Mouse (Mus musculus): ENCODE data around the gene Cenpv. TPM values are rescaled to one million over a fixed set of nuclear protein-coding genes. Genes with fewer than 3 reads are reported as not detected.
A peak's percentile ranks its signal among the peaks of the same experiment; 100 is the strongest.

Cenpv gene
- total RNA-seq, 2 experiments from 2014 or later = 34.7 to 36.9 TPM

DNA sequence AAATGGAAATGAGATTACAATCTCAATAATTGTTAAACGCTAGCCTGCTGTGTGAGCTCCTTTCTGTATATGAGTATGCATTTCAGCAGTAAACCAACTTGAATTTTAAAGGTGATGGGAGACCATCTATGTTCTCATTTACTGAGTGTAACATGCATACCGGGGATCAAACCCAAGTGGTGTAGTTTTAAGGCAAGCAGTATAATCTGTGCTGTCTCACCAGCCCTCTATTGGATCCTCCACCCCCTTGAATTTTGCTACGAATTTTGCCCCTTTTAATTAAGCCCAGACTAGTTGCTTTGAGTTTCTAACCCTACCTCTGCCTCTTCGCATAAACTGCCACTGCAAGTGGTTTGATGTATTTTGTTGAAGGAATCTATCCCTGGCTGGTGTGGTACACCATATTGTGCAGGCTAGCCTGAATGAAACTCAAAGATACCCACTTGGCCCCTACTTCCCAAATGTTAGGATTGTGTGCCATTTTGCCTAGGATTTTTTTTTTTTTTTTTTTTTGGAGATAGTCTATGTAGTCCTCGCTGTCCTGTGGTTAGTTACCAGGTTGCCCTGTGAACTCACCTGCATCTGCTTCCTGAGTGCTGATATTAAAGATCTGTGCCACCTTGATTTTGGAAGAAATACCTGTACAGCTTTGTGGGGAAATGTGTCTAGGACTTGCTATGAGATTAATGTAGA is 15.2 kb upstream of the Cenpv start:
- no peak for DNase-seq (ENCODE audit: low spot score in 2 of 2)

DNA sequence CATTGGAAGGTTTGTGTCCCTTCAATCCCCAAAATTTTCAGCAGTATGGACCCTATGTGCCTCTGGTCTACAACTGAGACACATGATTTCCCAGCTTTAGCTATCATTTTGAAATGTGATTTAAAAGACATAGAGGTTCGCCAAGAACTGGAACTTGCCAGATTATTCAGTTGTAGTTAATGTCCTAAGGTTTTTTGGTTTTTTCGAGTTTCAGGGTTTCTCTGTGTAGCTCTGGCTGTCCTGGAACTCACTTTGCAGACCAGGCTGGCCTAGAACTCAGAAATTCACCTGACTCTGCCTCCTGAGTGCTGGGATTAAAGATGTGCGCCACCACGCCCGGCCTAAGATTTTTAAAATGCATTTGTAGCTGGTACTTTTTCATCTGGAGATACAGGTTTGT is 14.6 kb upstream of the Cenpv start:
- DNase-seq (ENCODE audit: low spot score in 2 of 2) = no peak

DNA sequence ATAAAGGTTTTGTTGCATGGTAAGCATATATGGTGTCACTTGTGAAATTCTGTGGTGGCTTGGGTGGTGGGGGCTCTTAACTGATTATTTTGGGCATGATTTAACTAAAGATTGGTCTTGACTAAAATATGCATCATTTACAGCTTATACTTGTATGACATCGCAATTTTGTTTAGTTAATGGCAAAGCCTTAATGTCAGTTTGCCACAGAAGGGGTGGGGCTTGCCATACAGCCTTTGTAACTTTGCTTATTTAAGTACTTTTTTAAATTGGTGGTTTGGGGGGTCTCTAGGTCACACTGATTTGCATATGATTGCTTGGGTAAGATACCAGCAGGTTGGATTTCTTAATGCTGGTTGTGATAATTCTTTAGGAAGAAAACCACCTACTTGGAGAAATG is 14.1 kb upstream of the Cenpv start:
- DNase-seq (ENCODE audit: low spot score in 2 of 2) = no peak

DNA sequence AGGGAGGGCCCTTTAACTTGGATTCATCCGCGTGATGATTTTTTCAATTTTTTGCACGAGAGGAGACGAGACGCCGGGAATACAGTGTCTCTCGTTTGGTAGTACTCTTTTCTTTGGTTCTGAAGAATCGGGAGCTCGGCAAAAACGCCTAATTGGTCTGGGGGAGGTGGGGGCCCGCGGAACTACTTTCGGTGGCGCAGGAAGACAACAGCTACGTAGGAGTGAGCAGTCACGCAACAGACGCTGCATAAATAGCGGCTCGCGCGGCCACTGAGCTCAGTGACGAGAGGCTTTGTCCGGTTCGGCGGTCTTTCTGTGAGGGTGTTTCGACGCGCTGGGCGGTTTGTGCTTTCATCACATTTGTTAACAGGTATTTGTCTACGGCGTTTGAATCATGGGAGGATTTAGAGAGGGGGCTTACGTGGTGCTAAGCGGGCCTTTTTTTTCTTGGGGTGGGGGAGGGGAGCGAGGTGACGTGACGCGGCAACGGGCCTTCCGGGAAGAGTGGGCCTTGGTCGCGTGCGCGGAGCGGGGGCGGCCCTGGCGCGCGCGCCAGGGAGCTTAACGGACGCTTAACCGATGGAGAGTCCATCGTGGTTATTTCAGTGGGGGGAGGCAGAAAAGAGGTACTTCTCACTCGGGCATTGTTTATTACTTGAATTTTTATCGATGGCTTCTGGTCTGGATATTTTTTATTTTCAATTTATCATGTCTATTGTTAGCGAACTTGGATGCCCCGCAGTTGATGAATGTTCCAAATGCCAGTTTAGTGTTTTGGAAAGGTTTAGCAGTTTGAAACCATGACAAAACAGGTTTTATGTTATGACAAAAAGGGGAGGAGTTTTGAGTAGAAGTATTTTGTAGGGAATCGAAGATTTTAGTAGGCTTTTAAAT is 12.4 kb upstream of the Cenpv start:
- DNase-seq (ENCODE audit: low spot score in 2 of 2) = peak; percentile 84 to 87

DNA sequence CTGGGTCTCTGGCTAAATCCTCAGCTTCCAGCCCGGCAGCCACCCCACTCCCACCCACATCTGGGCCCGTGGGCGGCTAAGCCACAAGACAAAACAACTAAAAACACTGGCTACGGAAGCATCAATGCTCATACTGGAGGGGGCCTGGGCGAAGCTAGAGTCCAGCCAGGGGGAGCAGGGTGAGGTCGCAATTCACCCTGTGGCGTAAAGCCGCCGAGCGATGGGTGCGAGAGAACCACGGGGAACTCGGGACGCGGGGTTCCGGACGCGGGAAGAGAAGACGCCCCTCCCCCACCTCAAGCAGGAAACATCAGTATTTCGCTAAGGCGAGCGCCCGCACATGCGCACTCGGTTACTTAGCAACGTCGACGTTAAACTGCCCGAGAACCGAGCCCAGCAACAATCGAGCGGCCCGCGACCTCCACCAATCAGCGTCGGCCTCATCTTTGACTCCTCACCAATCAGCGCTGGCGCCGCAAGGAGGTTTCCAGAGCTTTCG is 11.7 kb upstream of the Cenpv start, which contains the start of gene Ubb:
Gene Ubb (plus strand): TSS at position 445 of the 499 bp plus-strand sequence.
- DNase-seq (ENCODE audit: low spot score in 2 of 2) = peak; percentile 99

DNA sequence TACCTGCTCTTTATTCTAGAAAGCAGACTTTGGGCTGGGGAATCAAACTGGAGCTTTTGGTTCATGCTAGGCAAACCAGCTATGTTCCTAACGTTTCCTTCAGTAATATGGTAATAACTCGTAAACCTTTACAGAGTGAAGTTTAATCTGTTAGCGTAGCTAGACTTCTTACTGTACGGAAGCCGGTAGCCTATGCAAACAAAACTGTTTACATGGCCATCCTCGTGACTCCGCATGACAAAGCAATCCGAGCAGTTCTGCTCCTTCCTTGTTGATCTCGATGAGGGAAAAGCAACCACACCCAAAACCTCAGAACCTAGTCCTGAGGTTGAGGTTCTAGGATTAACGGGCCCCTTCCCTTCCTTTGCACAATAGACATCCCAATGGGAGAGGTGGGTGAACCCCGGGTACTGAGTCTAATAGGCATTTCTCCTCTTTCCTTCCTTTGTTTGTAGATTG is 11.2 kb upstream of the Cenpv start:
- peak; percentile 37 to 43 for DNase-seq (ENCODE audit: low spot score in 2 of 2)

DNA sequence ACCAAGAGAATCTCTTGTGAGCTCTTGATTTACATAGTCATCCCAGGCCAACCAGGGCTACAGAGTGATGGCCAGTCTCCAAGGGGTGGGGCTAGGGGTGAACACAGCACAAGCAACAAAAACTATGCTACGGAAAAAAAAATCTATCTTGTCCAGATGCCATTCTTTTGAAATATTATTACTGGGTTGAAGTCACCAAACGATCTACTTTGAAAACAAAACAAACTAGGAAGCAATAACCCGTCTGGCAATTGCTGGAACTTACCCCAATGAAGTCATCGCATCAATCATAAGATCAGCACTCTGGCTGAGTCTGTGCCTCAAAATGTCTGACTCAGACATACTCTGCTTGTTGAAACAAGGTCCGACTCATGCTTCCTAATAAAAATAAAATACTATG is 10.7 kb upstream of the Cenpv start:
- DNase-seq (ENCODE audit: low spot score in 2 of 2) = peak; percentile 36 to 40

DNA sequence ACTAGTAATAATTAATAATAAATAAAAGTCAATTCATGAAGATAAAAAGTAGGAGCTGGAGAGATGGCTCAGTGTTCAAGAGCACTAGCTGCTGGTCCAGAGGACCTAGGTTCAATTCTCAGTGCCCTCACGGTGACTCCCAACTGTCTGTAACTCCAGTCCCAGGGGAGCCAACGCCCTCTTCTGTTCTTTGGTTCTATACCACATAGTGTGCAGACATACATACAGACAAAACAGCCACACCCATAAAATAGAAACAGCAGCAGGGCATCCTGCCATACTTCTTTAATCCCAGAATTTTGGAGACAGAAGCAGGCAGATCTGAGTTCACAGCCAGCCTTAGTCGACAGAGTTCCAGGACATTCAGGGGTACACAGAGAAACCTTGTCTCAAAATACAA is 4.9 kb upstream of the Cenpv start:
- DNase-seq (ENCODE audit: low spot score in 2 of 2) = no peak

DNA sequence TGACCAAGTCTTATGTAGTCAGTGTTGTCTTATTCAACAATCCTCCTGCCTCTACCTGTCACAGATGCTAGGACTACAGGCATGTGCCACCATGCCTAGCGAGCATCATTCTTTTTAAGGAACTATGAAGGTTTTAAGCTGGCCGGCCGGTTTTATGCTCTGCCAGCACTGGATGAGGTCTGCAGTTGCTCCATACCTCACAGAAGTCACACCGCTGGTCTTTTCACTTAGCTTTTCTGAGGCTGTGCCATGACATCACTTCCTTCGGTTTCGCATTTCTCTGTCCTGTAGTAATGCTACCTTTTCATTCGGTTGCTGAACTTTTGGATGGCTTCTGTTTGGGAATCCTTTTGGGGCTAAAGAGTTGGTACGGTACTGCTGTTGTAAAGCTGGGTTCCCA is 2.5 kb upstream of the Cenpv start:
- DNase-seq (ENCODE audit: low spot score in 2 of 2) = no peak

DNA sequence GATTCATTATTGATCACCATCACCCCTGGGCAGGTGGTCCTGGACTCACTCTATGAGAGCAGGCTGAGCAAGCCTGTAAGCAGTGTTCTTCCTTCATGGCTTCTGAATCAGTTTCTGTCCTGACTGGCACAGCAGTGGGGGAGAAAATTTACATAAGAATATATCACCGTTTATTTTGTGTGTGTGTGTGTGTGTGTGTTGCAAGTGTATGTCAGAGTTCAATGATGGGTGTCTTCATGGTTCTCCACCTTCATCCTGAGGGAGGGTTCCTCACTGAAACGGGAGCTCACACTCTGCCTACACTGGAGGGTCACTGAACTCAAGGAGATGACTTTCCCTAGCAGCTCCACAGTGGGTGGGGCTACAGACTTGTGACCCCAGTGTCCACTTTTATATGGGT is 1.9 kb upstream of the Cenpv start:
- no peak for DNase-seq (ENCODE audit: low spot score in 2 of 2)

DNA sequence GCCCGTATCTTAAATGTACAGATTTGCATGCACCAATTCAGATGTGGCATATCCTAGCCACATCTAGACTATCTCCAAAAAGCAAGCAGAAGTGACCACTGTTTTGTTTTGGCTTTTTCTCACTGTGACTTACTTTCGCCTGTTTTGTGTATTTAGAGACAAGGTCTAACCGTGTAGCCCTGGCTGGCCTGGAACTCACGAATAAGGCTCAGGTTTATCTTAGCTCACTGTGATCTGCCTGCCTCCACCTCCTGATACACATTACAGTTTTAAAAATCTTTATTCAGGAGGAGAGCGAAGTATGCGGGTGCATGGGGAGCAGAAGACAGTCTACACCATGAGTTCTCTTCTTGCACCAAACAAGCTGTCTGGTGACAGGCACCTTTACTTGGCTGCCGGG is 1.1 kb upstream of the Cenpv start:
- no peak for DNase-seq (ENCODE audit: low spot score in 2 of 2)

DNA sequence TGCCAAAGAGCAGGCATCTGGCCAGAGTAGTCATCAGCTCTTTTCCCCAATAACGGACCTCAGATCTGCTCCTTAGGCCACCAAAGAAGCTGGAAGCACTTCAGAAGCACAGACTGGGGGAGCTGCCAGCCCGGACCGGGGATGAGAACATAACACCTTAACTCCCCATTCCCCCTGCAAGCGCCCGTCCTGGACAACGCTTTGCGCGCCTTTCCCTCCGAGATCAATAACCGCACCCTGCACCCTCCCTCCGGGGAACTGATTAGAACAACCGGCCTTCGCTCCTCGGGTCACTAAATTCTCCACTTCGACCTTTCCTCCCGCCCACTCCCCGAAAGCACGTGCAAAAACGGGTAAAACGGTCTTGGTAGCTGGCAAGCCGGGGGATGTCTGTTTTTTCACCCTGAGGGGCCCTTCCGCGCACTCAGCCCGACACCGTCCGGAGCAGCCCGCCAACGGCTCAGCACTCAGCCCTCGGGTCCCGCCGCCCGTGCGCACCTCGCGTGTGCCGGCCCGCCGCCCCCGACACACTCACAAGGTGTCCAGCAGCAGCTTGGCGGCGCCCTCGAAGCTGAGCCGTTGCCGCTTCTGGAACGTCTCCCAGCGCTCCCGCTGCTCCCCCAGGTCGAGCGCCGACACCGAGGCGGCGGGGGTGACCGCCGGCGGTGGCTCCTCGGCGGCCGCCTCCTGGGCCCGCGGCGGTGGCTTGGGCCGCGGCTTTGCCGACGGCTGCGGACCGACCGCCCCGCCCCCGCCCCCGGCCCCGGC is 556 bp downstream of the Cenpv start:
- peak; percentile 44 to 59 for DNase-seq (ENCODE audit: low spot score in 2 of 2)

DNA sequence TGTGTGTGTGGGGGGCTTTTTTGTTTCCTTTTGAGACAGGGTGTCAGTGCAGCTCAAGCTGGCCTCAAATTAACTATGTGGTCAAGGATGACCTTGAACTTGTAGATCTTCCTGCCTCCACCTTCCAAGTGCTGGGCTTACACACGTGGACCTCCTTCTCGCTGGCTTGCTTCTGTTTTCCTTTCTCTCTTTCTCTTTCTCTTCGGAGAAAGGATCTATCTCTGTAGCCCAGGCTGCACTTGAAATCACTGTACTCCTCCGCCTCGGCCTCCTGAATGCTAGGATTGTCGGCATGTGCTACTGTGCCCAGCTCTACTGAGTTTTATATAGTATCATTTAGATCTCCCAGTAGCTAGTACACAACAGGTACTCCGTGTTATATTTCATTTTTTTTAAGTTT is 1.5 kb downstream of the Cenpv start:
- peak in 1 of 2 experiments; percentile 13 for DNase-seq (ENCODE audit: low spot score in 2 of 2)

DNA sequence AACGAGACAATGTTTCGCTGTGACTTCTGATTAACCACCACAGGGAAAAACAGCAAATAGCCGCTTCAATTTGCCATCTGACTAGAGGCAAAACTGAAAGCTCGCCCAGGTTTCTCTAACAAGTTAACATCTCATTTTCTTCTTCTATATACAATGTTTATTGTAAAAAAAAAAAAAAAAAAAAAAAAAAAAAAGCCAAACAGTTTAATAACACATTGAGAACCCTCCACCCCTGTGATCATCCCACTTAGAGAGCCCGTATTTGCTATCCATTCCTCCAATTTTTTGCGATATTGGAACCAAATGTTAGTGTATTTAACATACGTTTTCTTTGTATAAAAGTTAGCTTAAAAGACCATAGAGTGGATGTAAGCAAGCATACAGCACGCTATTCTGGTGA is 2.0 kb downstream of the Cenpv start:
- DNase-seq (ENCODE audit: low spot score in 2 of 2) = no peak

DNA sequence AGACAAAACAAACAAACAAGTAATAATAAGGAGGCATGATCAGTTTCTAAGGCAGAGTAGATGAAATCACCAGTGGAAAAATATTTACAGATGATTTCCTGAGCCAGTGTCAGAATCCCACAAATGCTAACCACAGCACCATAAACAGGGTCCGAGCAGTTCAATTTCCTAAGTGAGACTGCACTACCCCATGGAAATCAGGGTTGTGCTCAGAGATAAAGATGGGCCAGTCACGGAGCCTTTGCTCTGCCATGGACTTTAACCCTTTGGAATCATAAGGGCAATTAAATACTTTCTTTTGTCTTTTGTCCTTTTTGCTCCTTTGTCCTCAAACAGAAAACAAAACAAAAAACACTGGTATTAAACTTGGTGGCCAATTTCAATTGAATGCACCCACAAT is 16.8 kb downstream of the Cenpv start:
- DNase-seq (ENCODE audit: low spot score in 2 of 2) = no peak

DNA sequence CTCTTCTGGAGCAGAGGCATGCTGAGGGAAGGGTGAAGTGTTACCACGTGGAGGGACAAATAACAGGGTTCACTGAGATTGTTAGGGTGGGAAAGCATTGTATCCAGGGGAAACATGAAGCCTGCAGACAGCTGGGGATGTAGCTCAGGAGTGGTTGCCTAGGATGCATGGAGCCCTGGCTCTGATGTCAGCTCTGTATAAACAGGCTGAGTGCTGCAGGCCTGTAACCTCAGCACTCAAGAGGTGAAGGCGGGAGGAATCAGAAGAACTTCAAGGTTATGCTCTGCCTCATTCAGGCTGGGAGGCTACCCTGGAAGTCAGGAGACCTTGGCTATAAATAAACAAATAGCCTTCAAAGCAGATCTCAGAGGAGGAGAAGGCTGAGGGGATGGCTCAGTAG is 20.1 kb downstream of the Cenpv start:
- no peak for DNase-seq (ENCODE audit: low spot score in 2 of 2)

DNA sequence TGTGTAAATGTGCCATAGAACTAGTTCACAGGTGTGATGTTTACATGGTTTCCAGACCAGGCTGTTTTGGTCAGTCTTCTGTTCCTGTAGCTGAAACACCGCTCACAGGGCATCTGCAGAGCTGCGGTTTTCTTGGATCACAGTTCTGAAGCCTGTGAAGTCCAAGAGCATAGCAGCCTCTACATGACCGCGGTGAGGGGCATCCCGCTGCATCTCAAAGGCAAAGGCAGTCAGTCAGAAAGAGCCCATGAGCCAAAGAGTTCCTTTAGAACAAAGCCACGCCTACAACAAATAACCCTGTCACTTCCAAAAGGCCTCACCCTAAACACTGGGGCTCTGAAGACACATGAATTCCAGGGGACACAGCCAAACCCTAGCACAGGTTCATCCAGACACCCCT is 25.8 kb downstream of the Cenpv start:
- DNase-seq (ENCODE audit: low spot score in 2 of 2) = no peak

DNA sequence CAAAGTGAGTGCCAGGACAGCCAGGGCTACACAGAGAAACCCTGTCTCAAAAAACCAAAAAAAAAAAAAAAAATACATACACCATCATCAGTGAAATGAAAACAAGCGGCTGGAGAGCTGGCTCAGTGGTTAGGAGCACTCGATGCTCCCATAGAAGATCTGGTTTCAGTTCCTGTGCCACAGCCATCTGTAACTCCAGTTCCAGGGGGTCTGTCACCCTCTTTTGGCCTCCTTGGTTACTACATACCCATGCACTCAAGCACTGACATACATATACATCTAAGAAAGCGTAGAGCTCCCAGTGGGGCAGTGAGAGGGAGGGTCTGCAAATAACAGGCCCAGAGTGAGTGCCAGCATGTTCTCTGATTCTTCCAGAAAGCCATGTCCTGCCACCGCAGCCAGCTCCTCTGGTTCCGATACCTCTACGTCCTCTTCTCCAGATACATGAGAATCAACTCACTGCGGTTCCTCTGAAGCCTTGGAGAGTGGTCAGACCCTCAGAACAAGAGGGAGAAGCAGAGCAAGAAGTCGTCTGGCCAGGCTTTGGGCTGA is 26.5 kb downstream of the Cenpv start:
- DNase-seq (ENCODE audit: low spot score in 2 of 2) = no peak

DNA sequence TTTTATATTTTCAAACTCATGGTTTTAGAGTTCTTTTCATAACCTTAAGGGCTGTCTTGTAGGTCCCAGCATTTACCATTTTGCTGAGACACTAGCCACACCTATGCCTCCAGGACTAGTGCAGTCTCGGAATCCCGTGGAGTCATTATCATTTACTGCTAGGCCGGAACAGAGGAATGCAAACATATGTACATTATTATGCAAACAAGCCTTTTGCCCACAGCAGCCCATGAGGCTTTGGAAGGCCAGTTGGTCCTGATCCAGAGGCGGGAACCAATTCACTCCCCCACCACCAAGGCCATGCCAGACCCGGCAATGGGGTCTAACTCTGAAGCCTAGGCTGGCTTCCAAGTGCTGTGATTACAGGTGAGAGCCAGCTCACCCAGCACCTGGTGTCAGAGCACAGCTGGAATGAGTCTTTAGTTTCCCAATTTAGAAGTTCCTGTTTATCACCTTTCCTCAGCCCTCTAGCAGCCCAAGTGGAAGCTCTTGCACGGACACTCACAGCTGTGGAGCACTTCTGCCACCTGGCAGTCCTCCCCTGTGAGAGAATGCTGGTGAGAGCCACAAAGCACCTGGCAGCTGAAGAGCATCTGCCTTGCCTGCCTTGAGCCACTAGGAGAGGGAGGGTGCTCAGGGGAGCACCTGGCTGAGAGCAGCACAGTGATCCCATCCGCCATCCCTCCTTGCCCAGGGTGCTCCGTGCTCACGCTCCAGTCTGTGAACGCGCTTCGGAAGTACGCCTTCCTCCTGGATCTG is 27.4 kb downstream of the Cenpv start:
- no peak for DNase-seq (ENCODE audit: low spot score in 2 of 2)

DNA sequence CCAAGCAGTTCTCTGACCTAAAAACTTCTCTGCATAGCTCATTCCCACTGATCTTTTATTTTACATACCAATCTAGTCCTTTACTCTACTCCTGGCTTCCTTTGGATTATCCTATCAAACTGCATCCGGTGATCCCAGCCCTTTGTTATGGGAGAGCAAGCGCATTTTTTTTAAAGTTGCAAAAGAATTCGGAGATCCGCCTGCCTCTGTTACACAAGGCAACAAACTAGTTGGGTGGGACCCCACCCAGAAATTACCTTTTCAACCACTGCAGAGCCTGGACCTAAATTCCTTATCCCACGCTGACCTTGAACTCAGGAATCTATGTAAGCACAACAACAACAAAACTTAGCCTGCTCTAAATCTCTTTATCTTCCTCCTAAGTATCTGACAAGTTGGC is 28.1 kb downstream of the Cenpv start:
- no peak for DNase-seq (ENCODE audit: low spot score in 2 of 2)
